Mouse (Mus musculus): ENCODE data around the gene Polr2a. TPM values are rescaled to one million over a fixed set of nuclear protein-coding genes. Genes with fewer than 3 reads are reported as not detected.
"Not testable (repeated sequence)": the region's sequence is repeated elsewhere in the genome, so short reads cannot be mapped to it uniquely, and the experiment has no call there.

Polr2a gene
- polyA plus RNA-seq, 1 experiment from 2014 or later: 61.2 TPM

GRCm38 (mm10) chr11:69709554-69710446, 48.6 kb downstream of the Polr2a start:
- no peaks in the 10 kb centered on the region for H3K36me3 ChIP-seq (ENCODE audit: control insufficient read depth, insufficient read depth, low read length)
- H3K9ac ChIP-seq (ENCODE audit: low read length): no peak overlapping the region
- WGBS: 60% methylated on average over 11 of the region's 11 CpGs
- no peak overlapping the region for H3K4me3 ChIP-seq (ENCODE audit: low read depth, low read length)
- H3K27me3 ChIP-seq (ENCODE audit: control insufficient read depth, insufficient read depth, low read length): no peaks in the 10 kb centered on the region
- H3K4me1 ChIP-seq (replicated peaks; ENCODE audit: control insufficient read depth, insufficient read depth, low read length): no peaks in the 10 kb centered on the region
- H3K9me3 ChIP-seq (ENCODE audit: control insufficient read depth, low read length): no peaks in the 10 kb centered on the region
- no peak for DNase-seq (ENCODE audit: low spot score)
- H3K4me2 ChIP-seq (ENCODE audit: low read depth, low read length, severe bottlenecking): no peak overlapping the region
- no peak for ATAC-seq (replicated peaks; ENCODE audit: low FRiP score)
- H3K27ac ChIP-seq (ENCODE audit: low read depth, low read length): no peak overlapping the region

- Histone ChIP-seq H3K27ac (ENCODE audit: low read depth, low read length) (no peak overlapping the region), H3K9ac (ENCODE audit: low read length) (no peak overlapping the region), H3K4me3 (ENCODE audit: low read depth, low read length) (no peak overlapping the region), H3K27me3 (ENCODE audit: control insufficient read depth, insufficient read depth, low read length) (no peaks in the 10 kb centered on the region), H3K4me1 (replicated peaks; ENCODE audit: control insufficient read depth, insufficient read depth, low read length) (no peaks in the 10 kb centered on the region), H3K36me3 (ENCODE audit: control insufficient read depth, insufficient read depth, low read length) (no peaks in the 10 kb centered on the region), H3K9me3 (ENCODE audit: control insufficient read depth, low read length) (no peaks in the 10 kb centered on the region), H3K4me2 (ENCODE audit: low read depth, low read length, severe bottlenecking) (no peak overlapping the region)
- no peak for ATAC-seq (replicated peaks; ENCODE audit: low FRiP score)
- whole genome bisulfite sequencing: 78% methylated on average over 3 of the region's 3 CpGs
- DNase-seq (ENCODE audit: low spot score): no peak
These were observed 49.7 kb downstream of the Polr2a start for GRCm38 (mm10) chr11:69708614-69709265.

GRCm38 (mm10) chr11:69707873-69708381, 50.5 kb downstream of the Polr2a start:
- DNase-seq (ENCODE audit: low spot score) (no peak), ATAC-seq (replicated peaks; ENCODE audit: low FRiP score) (no peak)
- H3K4me1 ChIP-seq (replicated peaks; ENCODE audit: control insufficient read depth, insufficient read depth, low read length): no peaks in the 10 kb centered on the region
- 83% methylated on average over 4 of the region's 4 CpGs for WGBS
- no peak overlapping the region for H3K4me3 ChIP-seq (ENCODE audit: low read depth, low read length)
- H3K9ac ChIP-seq (ENCODE audit: low read length): no peak overlapping the region
- H3K36me3 ChIP-seq (ENCODE audit: control insufficient read depth, insufficient read depth, low read length): no peaks in the 10 kb centered on the region
- H3K4me2 ChIP-seq (ENCODE audit: low read depth, low read length, severe bottlenecking): no peak overlapping the region
- no peaks in the 10 kb centered on the region for H3K27me3 ChIP-seq (ENCODE audit: control insufficient read depth, insufficient read depth, low read length)
- no peaks in the 10 kb centered on the region for H3K9me3 ChIP-seq (ENCODE audit: control insufficient read depth, low read length)
- H3K27ac ChIP-seq (ENCODE audit: low read depth, low read length): no peak overlapping the region

GRCm38 (mm10) chr11:69707480-69707847, 51.0 kb downstream of the Polr2a start:
- 88% methylated on average over 4 of the region's 4 CpGs for WGBS
- Histone ChIP-seq H3K9me3 (ENCODE audit: control insufficient read depth, low read length) (no peaks in the 10 kb centered on the region), H3K4me3 (ENCODE audit: low read depth, low read length) (no peak overlapping the region), H3K27ac (ENCODE audit: low read depth, low read length) (no peak overlapping the region), H3K9ac (ENCODE audit: low read length) (no peak overlapping the region), H3K27me3 (ENCODE audit: control insufficient read depth, insufficient read depth, low read length) (no peaks in the 10 kb centered on the region), H3K36me3 (ENCODE audit: control insufficient read depth, insufficient read depth, low read length) (no peaks in the 10 kb centered on the region), H3K4me2 (ENCODE audit: low read depth, low read length, severe bottlenecking) (no peak overlapping the region), H3K4me1 (replicated peaks; ENCODE audit: control insufficient read depth, insufficient read depth, low read length) (no peaks in the 10 kb centered on the region)
- no peak for DNase-seq (ENCODE audit: low spot score)
- ATAC-seq (replicated peaks; ENCODE audit: low FRiP score): no peak

- no peaks in the 10 kb centered on the region for H3K9me3 ChIP-seq (ENCODE audit: control insufficient read depth, low read length)
- H3K4me3 ChIP-seq (ENCODE audit: low read depth, low read length): no peak overlapping the region
- no peak overlapping the region for H3K4me2 ChIP-seq (ENCODE audit: low read depth, low read length, severe bottlenecking)
- no peak overlapping the region for H3K27ac ChIP-seq (ENCODE audit: low read depth, low read length)
- no peaks in the 10 kb centered on the region for H3K27me3 ChIP-seq (ENCODE audit: control insufficient read depth, insufficient read depth, low read length)
- 48% methylated on average over 6 of the region's 6 CpGs for WGBS
- no peaks in the 10 kb centered on the region for H3K36me3 ChIP-seq (ENCODE audit: control insufficient read depth, insufficient read depth, low read length)
- no peak overlapping the region for H3K9ac ChIP-seq (ENCODE audit: low read length)
- DNase-seq (ENCODE audit: low spot score) (no peak), ATAC-seq (replicated peaks; ENCODE audit: low FRiP score) (no peak)
- H3K4me1 ChIP-seq (replicated peaks; ENCODE audit: control insufficient read depth, insufficient read depth, low read length): no peaks in the 10 kb centered on the region
These were observed 51.5 kb downstream of the Polr2a start for GRCm38 (mm10) chr11:69706775-69707479.

- 50% methylated on average over 2 of the region's 2 CpGs for WGBS
- Histone ChIP-seq H3K27me3 (ENCODE audit: control insufficient read depth, insufficient read depth, low read length) (no peaks in the 10 kb centered on the region), H3K9me3 (ENCODE audit: control insufficient read depth, low read length) (no peaks in the 10 kb centered on the region), H3K36me3 (ENCODE audit: control insufficient read depth, insufficient read depth, low read length) (no peaks in the 10 kb centered on the region), H3K4me1 (replicated peaks; ENCODE audit: control insufficient read depth, insufficient read depth, low read length) (no peaks in the 10 kb centered on the region), H3K4me3 (ENCODE audit: low read depth, low read length) (no peak overlapping the region), H3K4me2 (ENCODE audit: low read depth, low read length, severe bottlenecking) (no peak overlapping the region), H3K27ac (ENCODE audit: low read depth, low read length) (no peak overlapping the region), H3K9ac (ENCODE audit: low read length) (no peak overlapping the region)
- DNase-seq (ENCODE audit: low spot score) (no peak), ATAC-seq (replicated peaks; ENCODE audit: low FRiP score) (no peak)
These were observed 53.8 kb downstream of the Polr2a start for GRCm38 (mm10) chr11:69704613-69705010.

- H3K4me1 ChIP-seq (replicated peaks; ENCODE audit: control insufficient read depth, insufficient read depth, low read length): no peaks in the 10 kb centered on the region
- H3K27me3 ChIP-seq (ENCODE audit: control insufficient read depth, insufficient read depth, low read length): no peaks in the 10 kb centered on the region
- no peaks in the 10 kb centered on the region for H3K9me3 ChIP-seq (ENCODE audit: control insufficient read depth, low read length)
- H3K9ac ChIP-seq (ENCODE audit: low read length): no peak overlapping the region
- DNase-seq (ENCODE audit: low spot score) (no peak), ATAC-seq (replicated peaks; ENCODE audit: low FRiP score) (no peak)
- H3K4me3 ChIP-seq (ENCODE audit: low read depth, low read length): no peak overlapping the region
- no peak overlapping the region for H3K4me2 ChIP-seq (ENCODE audit: low read depth, low read length, severe bottlenecking)
- WGBS: 75% methylated on average over 8 of the region's 8 CpGs
- H3K36me3 ChIP-seq (ENCODE audit: control insufficient read depth, insufficient read depth, low read length): no peaks in the 10 kb centered on the region
- no peak overlapping the region for H3K27ac ChIP-seq (ENCODE audit: low read depth, low read length)
These were observed 54.4 kb downstream of the Polr2a start for GRCm38 (mm10) chr11:69703814-69704612.

- ATAC-seq (replicated peaks; ENCODE audit: low FRiP score): not testable (repeated sequence)
These were observed 55.1 kb downstream of the Polr2a start for GRCm38 (mm10) chr11:69703381-69703780.

More at GRCm38 (mm10) chr11:69703381-69703780, 55.1 kb downstream of the Polr2a start:
- H3K4me3 ChIP-seq (ENCODE audit: low read depth, low read length); H3K36me3 ChIP-seq (ENCODE audit: control insufficient read depth, insufficient read depth, low read length); H3K4me1 ChIP-seq (replicated peaks; ENCODE audit: control insufficient read depth, insufficient read depth, low read length); H3K9ac ChIP-seq (ENCODE audit: low read length); H3K9me3 ChIP-seq (ENCODE audit: control insufficient read depth, low read length); DNase-seq (ENCODE audit: low spot score); H3K27ac ChIP-seq (ENCODE audit: low read depth, low read length); H3K4me2 ChIP-seq (ENCODE audit: low read depth, low read length, severe bottlenecking); H3K27me3 ChIP-seq (ENCODE audit: control insufficient read depth, insufficient read depth, low read length): not testable (repeated sequence)
- WGBS: 79% methylated on average over 2 of the region's 3 CpGs
